Comparison of ENCODE assay signal across 8 mouse cellular contexts in the genomic region with DNA sequence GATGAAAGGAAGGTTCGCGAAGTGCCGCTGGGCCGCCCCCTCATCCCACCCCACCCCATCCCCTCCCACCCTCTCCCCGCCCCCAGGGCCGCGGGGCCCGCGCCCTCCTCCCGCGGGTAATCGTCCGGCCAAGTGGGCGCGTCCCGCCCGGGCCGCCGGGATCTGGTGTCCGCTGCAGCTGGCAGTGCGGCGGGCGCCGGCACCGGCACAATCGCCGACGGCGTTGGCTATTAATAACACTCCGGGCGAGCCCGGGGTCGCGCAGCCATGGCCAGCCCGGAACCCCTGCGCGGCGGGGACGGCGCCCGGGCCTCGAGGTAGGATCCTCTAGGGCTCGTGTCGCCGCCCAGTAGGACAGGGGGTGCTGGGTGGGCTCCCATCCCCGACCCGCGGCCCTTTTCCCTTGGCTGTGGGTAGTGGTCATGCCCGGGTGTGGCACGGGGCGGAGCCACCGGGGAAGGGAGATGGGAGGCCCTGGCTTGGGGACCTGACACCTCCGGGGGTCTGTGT. TPM values are rescaled to one million over a fixed set of nuclear protein-coding genes. Genes with fewer than 3 reads are reported as not detected.
DNase-seq lines count a peak whose midpoint lies in the region; ATAC-seq and TF ChIP-seq lines count a peak whose summit lies in the region.

Gene Sync, plus strand, starts transcription at position 146 of the 510 bp plus-strand sequence.

- H3K4me3 ChIP-seq in kidney, embryonic 16.5 days (ENCODE audit: low read length), result peak within 1 kb of the TSS; percentile 60
- H3K4me3 ChIP-seq in hindbrain, postnatal 0 days (ENCODE audit: low read length), result peak within 1 kb of the TSS; percentile 51
- H3K4me3 ChIP-seq in midbrain, embryonic 12.5 days, result peak within 1 kb of the TSS; percentile 51

- under 1% methylated on average over 52 of the region's 53 CpGs for WGBS in kidney, embryonic 16.5 days
- under 1% methylated on average over 48 of the region's 53 CpGs for WGBS in hindbrain, postnatal 0 days
- WGBS in midbrain, embryonic 12.5 days, result 2% methylated on average over 32 of the region's 53 CpGs

- peaks cover 22% of the 10 kb centered on the region for H3K4me1 ChIP-seq in kidney, embryonic 16.5 days (ENCODE audit: insufficient read depth, low read length)
- H3K4me1 ChIP-seq in hindbrain, postnatal 0 days (ENCODE audit: insufficient read depth, low read length), result peaks cover 3% of the 10 kb centered on the region; the same call in 1 of the 2 replicates
- peaks cover 20% of the 10 kb centered on the region for H3K4me1 ChIP-seq in midbrain, embryonic 12.5 days

- no peaks in the 10 kb centered on the region for H3K36me3 ChIP-seq in kidney, embryonic 16.5 days (ENCODE audit: insufficient read depth, low read length)
- H3K36me3 ChIP-seq in hindbrain, postnatal 0 days (ENCODE audit: insufficient read depth, low read length), result no peaks in the 10 kb centered on the region
- no peaks in the 10 kb centered on the region for H3K36me3 ChIP-seq in midbrain, embryonic 12.5 days

- POLR2A ChIA-PET in Patski (lab: Charles Lee), result interaction anchor here (0.6 kb wide), 2 partner anchors 11 to 321 kb away, joined by 3 to 5 read pairs; no protein-coding TSS in a partner anchor

- H3K27me3 ChIP-seq in kidney, embryonic 16.5 days (ENCODE audit: insufficient read depth, low read length), result peaks cover 4% of the 10 kb centered on the region; the same call in 1 of the 2 replicates
- no peaks in the 10 kb centered on the region for H3K27me3 ChIP-seq in Patski
- H3K27me3 ChIP-seq in hindbrain, postnatal 0 days (ENCODE audit: insufficient read depth, low read length), result no peaks in the 10 kb centered on the region
- H3K27me3 ChIP-seq in midbrain, embryonic 12.5 days, result peaks cover 31% of the 10 kb centered on the region

- intact Hi-C loops in gastrocnemius, postnatal 14 days (cut with DNase I; ENCODE audit: low total_unique reads), result no loop called here
- intact Hi-C loops in left cerebral cortex, postnatal 25 days (cut with DNase I), result no loop called here

- peak; percentile 62 for ATAC-seq in kidney, embryonic 16.5 days (ENCODE audit: low FRiP score, low TSS enrichment)
- ATAC-seq in Patski, result peak; percentile 38
- ATAC-seq in hindbrain, postnatal 0 days, result peak; percentile 48; the same call in 1 of the 2 replicates
- ATAC-seq in midbrain, embryonic 12.5 days (ENCODE audit: low FRiP score, low read depth), result peak; percentile 60

- peak within 1 kb of the TSS; percentile 68 for H3K9ac ChIP-seq in kidney, embryonic 16.5 days (replicated peaks; ENCODE audit: low read length)
- H3K9ac ChIP-seq in hindbrain, postnatal 0 days (replicated peaks; ENCODE audit: low read length), result peak within 1 kb of the TSS; percentile 56
- H3K9ac ChIP-seq in midbrain, embryonic 12.5 days (replicated peaks), result peak within 1 kb of the TSS; percentile 65

- no peak for DNase-seq in kidney, adult 9 months
- DNase-seq in Patski (ENCODE audit: low read depth, low spot score), result no peak
- DNase-seq in gastrocnemius, postnatal 14 days, result peak; percentile 76
- peak; percentile 40 for DNase-seq in hindbrain, postnatal 0 days (ENCODE audit: low spot score)
- DNase-seq in left cerebral cortex, postnatal 25 days (ENCODE audit: low spot score in 2 of 2), result no peak
- no peak for DNase-seq in T-cell, adult 2 months (ENCODE audit: low spot score)

- peak within 1 kb of the TSS; percentile 99 for H3K4me2 ChIP-seq in kidney, embryonic 16.5 days (replicated peaks; ENCODE audit: low read depth, low read length)
- H3K4me2 ChIP-seq in hindbrain, postnatal 0 days (ENCODE audit: low read depth, low read length), result peak within 1 kb of the TSS; percentile 91
- H3K4me2 ChIP-seq in midbrain, embryonic 12.5 days (replicated peaks), result peak within 1 kb of the TSS; percentile 95

- H3K27ac ChIP-seq in kidney, embryonic 16.5 days (ENCODE audit: low read length), result 0 out of 2 replicates have a peak within 1 kb of the TSS, but pooled peaks have one; percentile 17
- H3K27ac ChIP-seq in hindbrain, postnatal 0 days, result no peak within 1 kb of the TSS
- no peak within 1 kb of the TSS for H3K27ac ChIP-seq in midbrain, embryonic 12.5 days (replicated peaks)

- in situ Hi-C loops in Patski (cut with MboI; ENCODE audit: low pct_unique_long_range_greater_than_20kb), result no loop called here

- CTCF ChIA-PET in Patski (lab: Charles Lee), result no interaction called here

- TF ChIP-seq CTCF in Patski (IDR thresholded peaks at IDR 0.05), result no peak
- no peak for TF ChIP-seq CTCF in hindbrain, postnatal 0 days (IDR thresholded peaks at IDR 0.05; ENCODE audit: low read depth)

- no peaks in the 10 kb centered on the region for H3K9me3 ChIP-seq in kidney, embryonic 16.5 days (ENCODE audit: low read length)
- no peaks in the 10 kb centered on the region for H3K9me3 ChIP-seq in hindbrain, postnatal 0 days (ENCODE audit: low read length)
- no peaks in the 10 kb centered on the region for H3K9me3 ChIP-seq in midbrain, embryonic 12.5 days

RNA-seq across cellular contexts. Expression of gene Sync, which starts in this region (rescaled TPM):
- 1.2 and 1.3 TPM in 2 replicates for polyA plus RNA-seq in kidney, embryonic 16.5 days (2015; fragmentation: Nextera tagmentation; extraction: Ambion mirVana)
- 4.9 TPM for polyA plus RNA-seq in Patski (2021)
- total RNA-seq in gastrocnemius, postnatal 14 days (2021), result 10 to 100 TPM; 50.0 to 63.6 TPM
- 1.9 and 3.3 TPM in 2 replicates for total RNA-seq in hindbrain, postnatal 0 days (2014; rRNA removed)
- 1.9 and 2.0 TPM in 2 replicates for polyA plus RNA-seq in hindbrain, postnatal 0 days (2015; fragmentation: Nextera tagmentation; extraction: Ambion mirVana)
- polyA plus RNA-seq in midbrain, embryonic 12.5 days (2016; fragmentation: Nextera tagmentation; extraction: Ambion mirVana), result 0.62 and 0.66 TPM in 2 replicates
- 1 to 10 TPM; 1.4 to 1.6 TPM for total RNA-seq in left cerebral cortex, postnatal 25 days (2021)

Comparison
In these comparisons a context has a peak if more than half of its experiments do, and no peak if none do; other contexts are left out.
1. RNA of gene Sync (total RNA-seq): 50.0 to 63.6 TPM in gastrocnemius, postnatal 14 days; 1.9 to 3.3 TPM in hindbrain, postnatal 0 days and 1.4 to 1.6 TPM in left cerebral cortex, postnatal 25 days; every median in the first group is over 10 times any median in the second.
2. Peak in ATAC-seq, H3K4me3 ChIP-seq, H3K9ac ChIP-seq and H3K4me2 ChIP-seq in midbrain, embryonic 12.5 days; RNA of the gene not detected or under 1 TPM.
3. DNase-seq: peak in gastrocnemius, postnatal 14 days (single experiment) and hindbrain, postnatal 0 days (single experiment); none in kidney, adult 9 months (single experiment), Patski (single experiment), left cerebral cortex, postnatal 25 days (0 of 2) and T-cell, adult 2 months (single experiment).
4. Peak in every context shown above with its lines, with median percentiles within 50 percentile points of each other: ATAC-seq, H3K4me2 ChIP-seq, H3K4me3 ChIP-seq and H3K9ac ChIP-seq.